Mouse (Mus musculus) heart, postnatal 36 days (tissue): ENCODE data around the gene Commd2. TPM values are rescaled to one million over a fixed set of nuclear protein-coding genes. Genes with fewer than 3 reads are reported as not detected.

Source experiments
- DNase-seq, 2 experiments: peaks; one replicate each; pipeline ENCODE4 v3.0.0; 2021 to 2022
- intact Hi-C: fragments of 180-260 bp; cut with DNase I; formaldehyde crosslinking; loops from one replicate; pipeline ENCODE4 v1.15.1; 2025
- microRNA-seq, 2 experiments: library from miRNA; unstranded; fragments of <30 nt; microRNA quantifications; one replicate each; pipeline ENCODE4 v1.2.0; 2021; ENCODE audit warnings: borderline number of aligned reads in 2 of 2
- total RNA-seq, 2 experiments: library from RNA; stranded (reverse); gene quantifications; 2 replicates each; pipeline ENCODE4 v1.2.3; 2021

The Commd2 gene
- total RNA-seq, 2 experiments from 2014 or later = 11.3 to 14.2 TPM

GRCm38 (mm10) chr3:57625275-57625997 is 26.1 kb downstream of the Commd2 start:
- intact Hi-C loops = loop anchor here (1.0 to 5.0 kb wide), 3 partner anchors 155 to 358 kb away; no protein-coding TSS in a partner anchor
- peak; percentile 78 to 80 for DNase-seq

- peak in 1 of 2 experiments; percentile 44 for DNase-seq
- intact Hi-C loops = no loop called here
Measured at GRCm38 (mm10) chr3:57619718-57620117, 31.8 kb downstream of the Commd2 start.

- intact Hi-C loops = loop anchor here (2.0 kb wide), 2 partner anchors 39 to 145 kb away; no protein-coding TSS in a partner anchor
Measured at GRCm38 (mm10) chr3:57615652-57616051, 35.9 kb downstream of the Commd2 start.

GRCm38 (mm10) chr3:57612430-57612997 is 39.0 kb downstream of the Commd2 start:
- intact Hi-C loops = no loop called here
- DNase-seq = no peak

More at GRCm38 (mm10) chr3:57615652-57616051, 35.9 kb downstream of the Commd2 start:
- DNase-seq = no peak

GRCm38 (mm10) chr3:57611776-57612175 is 39.7 kb downstream of the Commd2 start:
- no peak for DNase-seq
- intact Hi-C loops = no loop called here

- DNase-seq = peak; percentile 15 to 36
- intact Hi-C loops = loop anchor here (2.0 kb wide), 1 partner anchor 60 kb away; no protein-coding TSS in a partner anchor
Measured at GRCm38 (mm10) chr3:57604618-57605015, 46.9 kb downstream of the Commd2 start.

GRCm38 (mm10) chr3:57603891-57604617 is 47.5 kb downstream of the Commd2 start:
- intact Hi-C loops = loop anchor here (2.0 kb wide), 1 partner anchor 59 kb away; no protein-coding TSS in a partner anchor
- peak in 1 of 2 experiments; percentile 21 for DNase-seq

- intact Hi-C loops = no loop called here
- no peak for DNase-seq
Measured at GRCm38 (mm10) chr3:57602610-57603009, 48.9 kb downstream of the Commd2 start.

GRCm38 (mm10) chr3:57596566-57596965 is 54.9 kb downstream of the Commd2 start:
- no peak for DNase-seq
- intact Hi-C loops = loop anchor here (2.0 kb wide), 1 partner anchor 18 kb away; no protein-coding TSS in a partner anchor

GRCm38 (mm10) chr3:57595506-57595905 is 56.0 kb downstream of the Commd2 start:
- DNase-seq = no peak
- intact Hi-C loops = no loop called here

Small RNAs within 50 kb of the gene (microRNA-seq; reads per million reads assigned to microRNA genes)
- gene Mir6377 = 0 reads per million in 2 experiments

Other genes with a start within 250 kb of the Commd2 start
- not detected for gene Tm4sf4, start 226.4 kb downstream of the Commd2 start, total RNA-seq
- 10 to 100 TPM; 56.3 to 58.3 TPM for gene Wwtr1, start 75.8 kb downstream of the Commd2 start, total RNA-seq
- gene Ankub1, start 41.1 kb upstream of the Commd2 start, total RNA-seq = not detected
- gene Rnf13, start 84.3 kb upstream of the Commd2 start, total RNA-seq = 10 to 100 TPM; 68.1 to 77.6 TPM
- 10 to 100 TPM; 34.6 to 34.9 TPM for gene Pfn2, start 196.4 kb upstream of the Commd2 start, total RNA-seq